Mouse (Mus musculus) cerebellum, adult 9-10 months (tissue): ENCODE data around the gene Icam5.
"Not testable (repeated sequence)": the region's sequence is repeated elsewhere in the genome, so short reads cannot be mapped to it uniquely, and the experiment has no call there.

ENCODE experiments used
- DNase-seq: peaks from one replicate; pipeline ENCODE4 v3.0.0; 2022

Icam5 gene

GRCm38 (mm10) chr9:21031896-21032351 is at the start of gene Icam5:
Gene Icam5, plus strand, starts transcription at chr9:21032073.
- DNase-seq, result peak; percentile 24

GRCm38 (mm10) chr9:20982171-20982570 is 49.7 kb upstream of the Icam5 start:
- DNase-seq, result no peak

- no peak for DNase-seq
Observed at GRCm38 (mm10) chr9:20983169-20983568, 48.7 kb upstream of the Icam5 start.

GRCm38 (mm10) chr9:20986952-20987686 is 44.8 kb upstream of the Icam5 start:
- DNase-seq, result no peak

- no peak for DNase-seq
Observed at GRCm38 (mm10) chr9:20987953-20988352, 43.9 kb upstream of the Icam5 start.

- no peak for DNase-seq
Observed at GRCm38 (mm10) chr9:20990861-20991260, 41.0 kb upstream of the Icam5 start.

GRCm38 (mm10) chr9:20991587-20991986 is 40.3 kb upstream of the Icam5 start:
- no peak for DNase-seq

GRCm38 (mm10) chr9:20993165-20993898 is 38.5 kb upstream of the Icam5 start:
- DNase-seq, result no peak

GRCm38 (mm10) chr9:20995069-20995468 is 36.8 kb upstream of the Icam5 start:
- DNase-seq, result no peak

- DNase-seq, result no peak
Observed at GRCm38 (mm10) chr9:20997065-20997464, 34.8 kb upstream of the Icam5 start.

- DNase-seq, result not testable (repeated sequence)
Observed at GRCm38 (mm10) chr9:20998337-20998736, 33.5 kb upstream of the Icam5 start.

- peak; percentile 30 for DNase-seq
Observed at GRCm38 (mm10) chr9:21000811-21001210, 31.1 kb upstream of the Icam5 start.

- no peak for DNase-seq
Observed at GRCm38 (mm10) chr9:21001651-21002200, 30.1 kb upstream of the Icam5 start.

GRCm38 (mm10) chr9:21002270-21002626 is 29.6 kb upstream of the Icam5 start:
- DNase-seq, result no peak

GRCm38 (mm10) chr9:21002627-21003551 is 29.0 kb upstream of the Icam5 start, which contains the start of gene Mrpl4:
Gene Mrpl4, plus strand, starts transcription at chr9:21002738.
- peak; percentile 85 for DNase-seq

GRCm38 (mm10) chr9:21007313-21007952 is 24.4 kb upstream of the Icam5 start:
- no peak for DNase-seq

- no peak for DNase-seq
Observed at GRCm38 (mm10) chr9:21008007-21008406, 23.9 kb upstream of the Icam5 start.

GRCm38 (mm10) chr9:21010362-21010761 is 21.5 kb upstream of the Icam5 start:
- DNase-seq, result no peak

- DNase-seq, result not testable (repeated sequence)
Observed at GRCm38 (mm10) chr9:21010939-21011541, 20.8 kb upstream of the Icam5 start.

- DNase-seq, result no peak
Observed at GRCm38 (mm10) chr9:21011846-21012312, 20.0 kb upstream of the Icam5 start.

GRCm38 (mm10) chr9:21012368-21012767 is 19.5 kb upstream of the Icam5 start:
- no peak for DNase-seq
